Mouse (Mus musculus) left cerebral cortex, postnatal 14 days (tissue): ENCODE results near the gene Prkcq. TPM values are rescaled to one million over a fixed set of nuclear protein-coding genes. Genes with fewer than 3 reads are reported as not detected.
A peak's percentile ranks its signal among the peaks of the same experiment; 100 is the strongest.

Experiments used
- DNase-seq, 2 experiments: peaks; one replicate each; pipeline ENCODE4 v3.0.0; 2021 to 2022; ENCODE audit warnings: low spot score in 2 of 2, mixed read lengths in 1 of 2
- intact Hi-C: fragments of 180-260 bp; cut with DNase I; formaldehyde crosslinking; loops from one replicate; pipeline ENCODE4 v1.15.1; 2025
- long read RNA-seq, 2 experiments: library from polyadenylated mRNA; stranded (forward); transcript quantifications; one replicate each; pipeline ENCODE4 v2.0.0; 2021
- total RNA-seq, 2 experiments: library from RNA; stranded (reverse); gene quantifications; 2 replicates each; pipeline ENCODE4 v1.2.3; 2021

Gene Prkcq
- 10 to 100 TPM in 1 of 2 experiments, 1 to 10 TPM in 1; 9.4 to 12.7 TPM for total RNA-seq
- long read RNA-seq, experiment 1, transcript Prkcq-201 (18 exons, 3,583 nt) = major isoform, 14 of 20 reads
- long read RNA-seq, experiment 1, partial matches to known transcripts = 2 of 20 reads
- long read RNA-seq, experiment 1, other reads (novel, unspliced or antisense) = 4 of 20 reads
- long read RNA-seq, experiment 2, transcript Prkcq-201 (18 exons, 3,583 nt) = major isoform, 8 of 12 reads
- long read RNA-seq, experiment 2, partial matches to known transcripts = 2 of 12 reads
- long read RNA-seq, experiment 2, other reads (novel, unspliced or antisense) = 2 of 12 reads

DNA sequence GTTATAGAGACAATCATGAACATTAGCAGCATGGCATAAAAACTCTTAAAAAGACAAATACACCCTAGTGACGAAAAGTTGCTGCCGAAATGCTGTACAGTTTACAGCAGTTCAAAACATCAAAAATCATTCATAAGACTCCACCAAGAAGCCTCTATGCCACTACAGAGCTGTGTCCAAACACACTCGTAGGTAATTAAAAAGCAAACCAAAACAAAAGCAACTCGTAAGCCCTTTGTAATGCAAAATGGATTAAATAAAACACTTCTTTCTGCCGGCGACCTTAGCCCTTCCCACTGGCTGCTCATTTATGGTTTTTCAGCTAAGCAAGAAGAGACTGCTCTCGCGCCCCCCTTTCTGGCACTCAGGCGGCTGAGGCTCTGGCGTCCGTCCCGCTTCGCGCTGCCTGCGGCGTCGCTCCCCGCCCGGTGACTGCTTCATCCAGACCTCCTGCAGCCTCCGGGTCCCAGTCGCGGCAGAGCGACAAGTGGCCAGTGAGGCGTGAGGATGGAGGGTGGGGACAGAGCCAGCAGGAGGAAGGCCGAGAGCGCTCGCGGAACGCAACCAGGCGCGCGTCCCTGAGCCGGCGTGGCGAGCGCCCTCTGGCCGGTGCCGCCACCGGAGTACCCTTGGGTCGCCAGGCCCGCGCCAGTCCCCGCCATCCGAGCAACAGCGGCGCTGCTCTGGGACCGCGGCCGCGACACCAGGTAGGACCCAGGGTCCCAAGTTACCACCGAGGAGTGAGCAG is at the start of gene Prkcq:
TSS of gene Prkcq (plus strand) at position 355 of the 748 bp plus-strand sequence.
- intact Hi-C loops = no loop called here
- DNase-seq = peak in 1 of 2 experiments; percentile 53

GRCm38 (mm10) chr2:11130881-11131280 is 41.0 kb upstream of the Prkcq start:
- DNase-seq = no peak
- intact Hi-C loops = no loop called here

GRCm38 (mm10) chr2:11135718-11136117 is 36.2 kb upstream of the Prkcq start:
- intact Hi-C loops = no loop called here
- no peak for DNase-seq

DNA sequence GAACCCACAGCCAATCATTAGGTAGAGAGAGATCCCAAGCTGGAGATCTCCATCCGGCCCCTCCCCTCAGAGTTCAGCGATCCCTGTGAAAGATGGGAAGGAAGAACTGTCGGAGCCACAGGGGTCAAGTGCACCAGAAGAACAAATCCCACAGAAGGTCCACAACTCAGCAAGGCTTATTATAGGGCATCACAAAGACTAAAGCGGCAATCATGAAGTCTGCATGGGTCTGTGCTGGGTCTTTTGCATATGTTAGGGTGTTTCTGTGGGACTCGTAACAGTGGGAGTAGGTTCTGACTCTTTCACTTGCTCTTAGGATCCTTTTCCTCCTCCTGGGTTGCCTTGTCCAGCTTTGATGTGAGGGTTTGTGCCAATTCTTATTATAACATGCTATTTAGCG is 33.8 kb upstream of the Prkcq start:
- intact Hi-C loops = no loop called here
- no peak for DNase-seq

DNA sequence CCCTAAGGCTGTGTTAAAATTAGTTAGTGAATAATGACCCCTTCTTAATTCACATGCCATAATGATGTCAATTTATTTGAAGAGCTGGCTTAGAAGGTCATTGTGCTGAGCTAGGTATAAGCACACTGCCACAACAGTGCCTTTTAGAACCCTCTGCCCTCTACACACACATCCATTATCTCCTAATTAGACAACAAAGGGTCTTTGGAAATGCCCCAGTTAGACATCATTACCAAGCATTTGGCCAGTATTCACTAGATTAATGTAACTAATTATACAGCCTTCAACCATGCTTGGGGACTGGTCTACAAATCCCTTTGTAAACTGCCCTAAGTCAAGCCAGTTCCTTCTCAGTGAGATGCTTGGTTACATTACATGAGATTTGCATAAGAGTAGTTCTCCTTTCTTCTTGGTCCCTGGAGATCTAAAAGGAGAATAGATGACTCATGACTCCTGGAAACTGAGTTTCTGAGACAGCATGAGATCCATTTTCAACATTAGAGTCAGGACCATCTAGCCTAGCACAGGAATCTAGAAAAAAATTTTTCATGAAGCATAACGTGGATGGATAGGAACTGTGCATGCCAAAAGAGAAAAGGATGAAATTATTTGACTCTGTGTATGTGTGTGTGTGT is 32.3 kb upstream of the Prkcq start:
- no peak for DNase-seq
- intact Hi-C loops = no loop called here

- intact Hi-C loops = no loop called here
Measured at GRCm38 (mm10) chr2:11140385-11140784, 31.5 kb upstream of the Prkcq start.

DNA sequence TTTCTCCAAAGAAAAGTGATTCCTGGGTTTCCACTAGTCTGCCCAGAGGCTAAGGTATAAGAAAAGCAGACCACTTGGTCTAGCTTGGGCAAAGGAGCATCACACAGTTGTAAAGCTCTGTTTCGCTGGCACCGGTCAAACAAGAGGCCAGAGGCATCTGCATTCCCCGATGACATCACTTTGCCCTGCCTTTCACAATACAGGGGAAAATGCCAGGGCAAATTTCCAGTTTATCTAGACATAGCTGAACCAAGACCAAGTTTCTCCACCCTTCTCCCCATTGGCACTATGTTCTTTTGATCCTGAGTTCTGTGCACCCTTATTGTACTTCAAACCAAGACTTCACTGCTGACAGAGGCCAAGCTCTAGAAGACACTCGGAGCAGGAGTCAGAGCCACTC is 22.8 kb upstream of the Prkcq start:
- intact Hi-C loops = no loop called here
- no peak for DNase-seq

More at GRCm38 (mm10) chr2:11140385-11140784, 31.5 kb upstream of the Prkcq start:
- DNase-seq = no peak

GRCm38 (mm10) chr2:11150975-11151374 is 20.9 kb upstream of the Prkcq start:
- DNase-seq = peak in 1 of 2 experiments; percentile 16
- intact Hi-C loops = no loop called here

- DNase-seq = no peak
- intact Hi-C loops = no loop called here
Measured at GRCm38 (mm10) chr2:11151655-11152323, 20.1 kb upstream of the Prkcq start.

DNA sequence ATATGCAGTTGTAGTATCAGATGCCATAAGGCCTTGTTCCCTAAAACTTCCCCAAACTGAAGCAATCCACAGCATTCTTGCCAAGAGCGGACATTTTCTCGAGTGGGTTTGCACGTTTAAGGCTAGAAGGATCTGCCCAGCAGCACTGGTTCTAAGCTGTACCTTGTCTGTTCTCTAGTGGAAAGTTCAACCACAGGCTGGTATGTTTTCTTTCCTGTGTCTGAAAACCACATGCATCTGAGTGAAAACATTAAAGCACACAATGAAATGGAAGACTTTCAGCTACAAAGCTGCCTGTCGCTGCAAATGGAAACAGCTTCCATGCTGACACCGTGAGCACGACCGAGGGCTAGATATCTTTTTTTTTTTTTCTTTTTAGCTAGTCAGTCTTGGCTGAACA is 12.3 kb upstream of the Prkcq start:
- DNase-seq = no peak
- intact Hi-C loops = no loop called here

GRCm38 (mm10) chr2:11160696-11161095 is 11.2 kb upstream of the Prkcq start:
- no peak for DNase-seq
- intact Hi-C loops = no loop called here

GRCm38 (mm10) chr2:11161336-11161735 is 10.6 kb upstream of the Prkcq start:
- intact Hi-C loops = no loop called here
- DNase-seq = no peak

DNA sequence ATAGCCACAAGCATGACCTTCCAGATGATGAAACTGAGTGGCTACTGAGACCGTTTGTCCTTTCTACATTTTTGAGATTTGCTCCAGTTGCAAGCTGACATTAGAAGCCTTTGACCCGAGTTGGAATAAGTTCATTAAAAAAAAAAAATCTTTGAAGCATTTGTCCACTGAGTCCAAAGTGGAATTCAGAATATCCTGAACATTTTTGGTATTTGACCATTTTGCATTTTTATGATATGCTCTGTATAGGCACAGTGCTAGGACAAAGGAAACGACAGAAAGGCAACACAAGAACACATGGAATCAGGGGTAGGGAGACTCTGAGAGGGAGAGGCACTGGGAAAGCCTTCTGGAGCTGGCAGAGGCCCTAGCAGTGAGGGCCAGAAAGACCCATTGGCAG is 9.2 kb upstream of the Prkcq start:
- intact Hi-C loops = no loop called here
- no peak for DNase-seq

GRCm38 (mm10) chr2:11164170-11164569 is 7.7 kb upstream of the Prkcq start:
- no peak for DNase-seq
- intact Hi-C loops = no loop called here

DNA sequence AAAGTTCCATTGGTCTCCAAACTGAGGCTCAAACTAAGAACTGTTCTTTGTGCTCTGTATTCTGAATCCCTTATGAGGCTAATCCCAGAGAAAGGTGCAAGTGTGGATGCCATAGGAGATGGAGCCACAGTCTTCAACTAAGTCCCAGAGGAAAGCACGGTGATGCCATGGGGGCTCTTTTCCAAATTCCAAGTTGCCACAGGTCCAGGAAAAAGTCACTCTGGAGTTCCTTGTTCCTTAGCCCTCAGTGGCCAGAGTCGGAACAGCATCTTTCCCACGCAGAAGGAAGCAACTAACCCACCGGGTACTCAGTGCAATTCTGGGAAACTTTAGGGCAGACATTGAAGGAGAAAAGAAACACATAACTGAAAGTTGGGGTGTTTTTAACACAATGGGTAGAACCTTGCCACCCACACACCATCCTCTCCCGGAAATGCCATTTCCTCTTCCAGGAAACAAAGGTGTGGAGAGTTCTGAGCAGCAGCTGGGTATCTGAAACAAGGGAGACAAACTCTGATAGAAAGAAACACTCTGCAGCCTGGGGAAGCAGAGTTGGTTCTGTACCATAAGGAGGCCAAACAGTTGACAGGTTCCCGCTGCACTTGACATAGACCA is 2.1 kb upstream of the Prkcq start:
- intact Hi-C loops = no loop called here
- no peak for DNase-seq

DNA sequence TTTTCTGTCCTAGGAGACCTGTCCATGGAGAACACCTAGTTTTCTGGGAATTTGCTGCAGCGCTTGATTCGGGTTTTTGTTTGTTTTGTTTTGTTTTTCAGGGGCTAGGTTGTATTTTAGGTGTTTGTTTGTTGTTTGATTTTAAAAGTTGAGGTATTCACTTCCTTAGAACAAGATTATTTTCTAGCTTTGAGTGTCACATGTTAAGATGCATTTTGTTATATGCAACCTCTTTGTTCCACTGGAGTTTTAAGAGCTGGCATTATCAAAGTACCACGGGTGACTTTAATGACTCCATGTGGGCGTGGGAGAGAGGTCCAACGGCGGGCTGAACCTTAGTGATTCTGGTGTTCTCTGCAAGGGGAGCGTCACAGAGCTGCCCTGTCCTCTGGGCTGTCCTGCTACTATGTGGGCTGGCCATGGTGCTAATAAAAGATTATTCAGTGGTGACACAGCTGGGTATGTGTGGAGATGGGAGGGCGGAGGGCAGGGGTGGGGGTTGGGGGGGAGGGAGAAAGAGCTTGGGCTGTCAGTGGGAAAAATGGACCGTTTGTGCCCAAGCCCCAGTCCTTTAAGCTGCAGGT is 1.0 kb downstream of the Prkcq start:
- intact Hi-C loops = no loop called here
- DNase-seq = peak; percentile 24 to 26

DNA sequence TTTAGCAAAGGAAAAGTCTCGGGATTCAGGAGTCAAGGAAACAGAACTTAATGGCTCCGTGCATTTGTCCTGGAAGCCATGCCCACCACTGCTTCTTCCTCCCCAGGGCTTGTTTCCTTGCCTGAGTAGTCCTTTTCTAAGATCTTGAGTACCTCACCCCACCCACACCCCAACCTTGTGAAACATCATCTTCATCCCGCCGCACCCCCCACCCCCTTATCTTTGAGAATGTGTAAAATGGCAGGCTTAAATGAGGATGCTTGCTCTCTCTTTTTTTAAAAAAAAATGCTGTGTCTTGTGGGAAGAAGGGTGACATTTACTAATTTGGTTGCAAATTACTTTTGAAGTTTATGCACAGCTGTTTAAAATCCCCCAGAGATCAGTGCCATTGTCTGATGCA is 1.6 kb downstream of the Prkcq start:
- no peak for DNase-seq
- intact Hi-C loops = no loop called here

GRCm38 (mm10) chr2:11174101-11174500 is 2.2 kb downstream of the Prkcq start:
- DNase-seq = no peak
- intact Hi-C loops = no loop called here

DNA sequence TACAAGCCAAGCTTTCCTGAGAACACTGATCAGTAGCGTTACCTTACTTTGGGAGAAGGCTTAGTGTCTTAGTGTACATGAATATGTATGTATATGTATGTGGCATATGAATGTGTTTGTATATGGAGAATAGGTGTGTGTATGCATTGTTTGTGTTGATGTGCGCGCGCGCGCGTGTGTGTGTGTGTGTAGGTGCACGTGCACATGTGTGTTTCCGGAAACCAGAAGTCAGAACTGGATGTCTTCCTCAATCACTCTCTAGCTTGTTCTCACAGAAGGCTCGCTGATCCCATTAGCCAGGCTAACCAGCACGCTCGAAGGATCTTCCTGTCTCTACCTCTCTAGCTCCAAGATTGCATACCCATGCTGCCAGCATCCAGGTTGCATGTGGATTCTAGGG is 6.0 kb downstream of the Prkcq start:
- intact Hi-C loops = no loop called here
- DNase-seq = no peak
